Mouse (Mus musculus) kidney, adult 2 months (tissue): ENCODE measurements around the gene Il27.

Source experiments
- CTCF ChIP-seq: fragments of 200-500 bp; conservative IDR thresholded peaks from 2 replicates; pipeline ENCODE4 v1.5.1; 2011; ENCODE audit warnings: low read depth, mild to moderate bottlenecking, control low read depth, low read length, moderate library complexity, mixed read lengths; ENCODE audit not compliant: insufficient read depth, insufficient read length
- POLR2A ChIP-seq: fragments of 200-500 bp; IDR thresholded peaks from one replicate; pipeline ENCODE4 v1.6.1; 2011; ENCODE audit warnings: low read depth, low read length, control low read depth

GRCm38 (mm10) chr7:126565693-126566092 lies 29.0 kb downstream of the Il27 start:
- TF ChIP-seq POLR2A (no peak), CTCF (no peak)
